Mouse (Mus musculus) testis, adult 2 months (tissue): ENCODE results near the gene Gm11639. TPM values are rescaled to one million over a fixed set of nuclear protein-coding genes. Genes with fewer than 3 reads are reported as not detected.

Experiments used
- H3K27ac ChIP-seq: fragments of 200-500 bp; 2 replicates; pipeline ENCODE4 v1.5.1; 2012; ENCODE audit warnings: low read depth, low read length; ENCODE audit not compliant: control insufficient read depth, insufficient read depth
- H3K27me3 ChIP-seq: fragments of 200-500 bp; 2 replicates; pipeline ENCODE4 v1.6.1; 2012; ENCODE audit warnings: mild to moderate bottlenecking, low read length, moderate library complexity; ENCODE audit not compliant: control insufficient read depth, insufficient read depth
- H3K36me3 ChIP-seq: fragments of 200-500 bp; 2 replicates; pipeline ENCODE4 v1.6.1; 2012; ENCODE audit warnings: mild to moderate bottlenecking, low read length; ENCODE audit not compliant: control insufficient read depth, insufficient read depth
- H3K4me1 ChIP-seq: fragments of 200-500 bp; 2 replicates; pipeline ENCODE4 v1.6.1; 2012; ENCODE audit warnings: low read length; ENCODE audit not compliant: control insufficient read depth, insufficient read depth
- H3K4me3 ChIP-seq: fragments of 200-500 bp; 2 replicates; pipeline ENCODE4 v1.5.1; 2012; ENCODE audit warnings: low read depth, mild to moderate bottlenecking, low read length, moderate library complexity, mixed read lengths; ENCODE audit not compliant: control insufficient read depth
- CTCF ChIP-seq: fragments of 200-500 bp; IDR thresholded peaks from 2 replicates; pipeline ENCODE4 v1.5.1; 2012; ENCODE audit warnings: low read depth, mild to moderate bottlenecking, inconsistent platforms, low read length, moderate library complexity; ENCODE audit not compliant: control insufficient read depth, insufficient read depth, insufficient replicate concordance
- POLR2A ChIP-seq: fragments of 200-500 bp; IDR thresholded peaks from 2 replicates; pipeline ENCODE4 v1.6.1; 2012; ENCODE audit warnings: low read depth, mild to moderate bottlenecking, inconsistent platforms, low read length, moderate library complexity; ENCODE audit not compliant: control insufficient read depth
- polyA plus RNA-seq: library from polyadenylated mRNA; depleted of rRNA; stranded (reverse); fragments of >200 nt; gene quantifications from 2 replicates; pipeline ENCODE4 v1.2.3, GENCODE M21; 2012

Gm11639 gene
- polyA plus RNA-seq, 1 experiment = 1.5 TPM

DNA sequence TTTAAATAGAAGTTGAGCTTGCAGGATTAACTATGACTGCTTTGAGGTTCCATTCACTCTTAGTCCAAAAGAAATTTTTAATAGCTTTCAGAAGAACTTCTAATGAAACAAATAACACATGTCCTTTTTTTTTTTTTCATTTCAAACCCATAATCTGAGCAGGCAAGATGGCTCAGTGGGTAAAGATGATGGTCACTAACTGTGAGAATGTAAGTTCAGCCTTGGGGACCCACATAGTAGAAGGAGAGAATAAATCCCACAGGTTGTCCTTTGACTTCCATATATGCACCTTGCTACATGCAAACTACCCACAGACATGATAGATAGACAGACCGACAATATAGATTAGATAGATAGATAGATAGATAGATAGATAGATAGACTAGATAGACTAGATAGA, 282.4 kb downstream of the Gm11639 start:
- TF ChIP-seq POLR2A (no peak), CTCF (no peak)
- Histone ChIP-seq H3K27me3 (no peaks in the 10 kb centered on the region), H3K36me3 (no peaks in the 10 kb centered on the region), H3K4me3 (no peak overlapping the region), H3K27ac (no peak overlapping the region), H3K4me1 (no peaks in the 10 kb centered on the region)

DNA sequence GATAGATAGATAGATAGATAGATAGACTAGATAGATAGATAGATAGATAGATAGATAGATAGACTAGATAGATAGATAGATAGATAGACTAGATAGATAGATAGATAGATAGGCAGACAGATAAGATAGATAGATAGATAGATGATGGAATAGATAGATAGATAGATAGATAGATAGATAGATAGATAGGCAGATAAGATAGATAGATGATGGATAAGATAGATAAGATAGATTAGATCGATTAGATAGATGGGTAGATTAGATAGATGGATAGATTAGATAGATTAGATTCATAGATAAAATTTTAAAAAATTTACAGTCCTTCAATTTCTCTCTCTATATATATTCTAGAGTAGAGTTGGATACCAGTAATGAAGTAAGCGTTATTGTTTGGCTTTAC, 282.9 kb downstream of the Gm11639 start:
- Histone ChIP-seq H3K27me3 (no peaks in the 10 kb centered on the region), H3K27ac (no peak overlapping the region), H3K4me1 (no peaks in the 10 kb centered on the region), H3K36me3 (no peaks in the 10 kb centered on the region), H3K4me3 (no peak overlapping the region)
- TF ChIP-seq CTCF = no peak
- TF ChIP-seq POLR2A = no peak

DNA sequence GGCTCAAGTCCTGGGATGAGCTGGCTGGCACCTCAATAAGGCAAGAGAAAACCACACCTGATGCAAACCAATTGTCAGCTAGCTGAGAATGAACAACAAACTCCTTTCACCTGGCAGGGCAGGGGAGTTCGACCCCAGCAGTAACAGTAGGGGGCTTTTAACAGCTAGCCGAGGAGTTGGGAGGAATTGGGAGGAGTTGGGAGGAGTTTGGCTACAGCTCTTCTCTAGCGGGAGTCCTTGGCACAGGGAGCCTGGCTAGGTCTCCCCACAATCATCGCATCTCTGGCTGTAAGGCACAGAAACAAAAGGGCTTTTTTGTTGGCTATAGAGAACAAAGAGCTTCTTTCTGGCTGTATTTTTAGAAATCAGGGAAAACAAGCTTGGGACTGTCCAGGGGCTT, 285.8 kb downstream of the Gm11639 start:
- Histone ChIP-seq H3K4me3 (no peak overlapping the region), H3K4me1 (no peaks in the 10 kb centered on the region), H3K27me3 (no peaks in the 10 kb centered on the region), H3K36me3 (no peaks in the 10 kb centered on the region), H3K27ac (no peak overlapping the region)
- TF ChIP-seq POLR2A = no peak
- TF ChIP-seq CTCF = no peak

DNA sequence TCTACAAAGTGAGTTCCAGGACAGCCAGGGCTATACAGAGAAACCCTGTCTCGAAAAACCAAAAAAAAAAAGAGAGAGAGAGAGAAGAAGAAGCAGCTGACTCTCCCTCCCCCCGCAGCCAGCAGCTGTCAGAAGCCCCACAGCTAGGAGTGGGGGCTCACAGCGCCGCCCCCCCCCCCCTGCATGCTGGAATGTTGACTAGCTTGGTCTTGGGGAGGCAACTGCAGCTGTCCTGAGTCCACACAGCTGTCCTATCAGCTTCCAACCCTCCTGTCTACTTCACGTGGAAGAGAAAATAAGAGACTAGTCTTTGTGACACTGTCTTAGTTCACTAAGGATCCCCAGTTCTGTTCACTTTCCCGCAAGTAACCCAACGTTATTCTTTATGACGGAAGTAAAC, 287.0 kb downstream of the Gm11639 start:
- Histone ChIP-seq H3K36me3 (no peaks in the 10 kb centered on the region), H3K4me3 (no peak overlapping the region), H3K27ac (no peak overlapping the region), H3K27me3 (no peaks in the 10 kb centered on the region), H3K4me1 (no peaks in the 10 kb centered on the region)
- TF ChIP-seq CTCF (no peak), POLR2A (no peak)

DNA sequence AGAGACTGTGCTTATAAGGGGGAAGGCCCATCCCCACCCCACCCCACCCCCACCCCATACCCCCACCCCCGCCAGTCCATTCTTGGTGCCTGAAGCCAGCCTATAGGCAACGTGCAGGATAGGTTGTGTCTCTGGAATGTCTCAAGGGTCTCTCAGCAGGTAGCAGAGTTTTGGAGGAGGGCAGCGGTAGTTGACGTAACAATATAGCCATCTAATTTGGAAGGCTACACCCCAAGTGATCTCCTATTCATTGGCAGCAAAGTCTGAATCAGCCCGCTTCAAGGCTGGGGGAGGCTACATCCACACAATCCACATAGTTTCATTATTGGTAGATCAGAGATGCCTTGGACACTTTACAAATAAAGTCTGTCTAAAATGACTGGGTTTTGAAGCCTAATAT, 292.5 kb downstream of the Gm11639 start:
- TF ChIP-seq CTCF = no peak
- no peak for TF ChIP-seq POLR2A
- Histone ChIP-seq H3K27ac (no peak overlapping the region), H3K4me3 (no peak overlapping the region), H3K4me1 (peaks cover 4% of the 10 kb centered on the region; the same call in 1 of the 2 replicates), H3K36me3 (no peaks in the 10 kb centered on the region), H3K27me3 (no peaks in the 10 kb centered on the region)

DNA sequence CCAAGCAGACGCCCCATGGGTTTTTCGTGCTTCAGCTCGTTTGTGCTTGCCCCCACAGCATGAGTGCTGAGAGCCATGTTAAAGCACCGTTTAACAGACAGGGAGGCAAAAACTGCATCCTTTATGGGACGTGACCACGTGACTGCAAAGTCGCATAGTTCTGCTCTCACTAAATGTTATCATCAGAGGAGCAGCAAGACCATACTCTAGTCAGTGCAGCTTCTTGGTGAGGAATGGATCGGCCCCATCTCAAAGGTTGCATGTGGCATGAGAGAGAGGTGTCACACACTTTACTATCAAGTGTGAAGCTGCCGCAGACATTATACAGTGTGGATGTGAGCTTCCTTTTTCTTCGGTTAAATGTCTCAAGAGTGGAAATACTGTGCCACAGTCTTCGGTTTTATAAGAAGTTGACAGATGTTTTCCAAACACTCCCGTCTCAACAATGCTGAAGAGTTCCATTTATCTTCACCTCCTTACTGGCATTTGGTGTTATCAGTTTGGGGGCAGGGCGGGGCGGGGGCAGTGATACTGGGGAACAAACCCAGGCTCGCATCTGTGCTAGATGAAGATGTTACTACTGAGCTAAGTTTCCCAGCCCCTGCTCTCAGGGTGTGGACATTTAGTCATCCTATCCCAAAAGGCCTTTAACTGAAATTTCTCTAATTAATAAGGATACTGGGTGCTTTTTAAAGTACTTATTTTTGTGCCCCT, 296.0 kb downstream of the Gm11639 start:
- H3K36me3 ChIP-seq = no peaks in the 10 kb centered on the region

DNA sequence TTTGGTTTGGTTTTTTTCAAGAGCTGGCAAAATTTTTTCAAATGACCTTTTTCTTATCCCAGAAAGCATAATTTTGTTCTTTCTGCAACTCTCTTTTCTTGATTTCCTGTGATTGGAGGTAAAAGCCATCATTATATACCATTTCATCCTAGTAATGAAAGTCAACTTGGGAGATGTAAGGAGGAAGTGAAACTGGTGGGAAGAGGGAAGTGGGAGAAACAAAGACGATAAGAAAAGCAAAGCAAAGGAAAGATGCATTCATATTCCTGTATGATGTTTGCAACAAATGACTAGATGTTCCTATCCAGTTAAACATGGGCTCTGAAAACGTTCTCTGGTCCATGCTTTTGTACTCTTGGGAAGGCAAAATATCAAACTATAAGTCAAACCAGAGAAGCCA, 323.7 kb downstream of the Gm11639 start:
- Histone ChIP-seq H3K4me1 (no peaks in the 10 kb centered on the region), H3K36me3 (no peaks in the 10 kb centered on the region), H3K4me3 (no peak overlapping the region), H3K27me3 (no peaks in the 10 kb centered on the region), H3K27ac (no peak overlapping the region)
- TF ChIP-seq POLR2A (no peak), CTCF (no peak)

More for the DNA sequence above, 296.0 kb downstream of the Gm11639 start:
- TF ChIP-seq POLR2A = no peak
- no peak for TF ChIP-seq CTCF
- H3K27me3 ChIP-seq = no peaks in the 10 kb centered on the region
- peaks cover 4% of the 10 kb centered on the region; the same call in 1 of the 2 replicates for H3K4me1 ChIP-seq
- no peak overlapping the region for H3K27ac ChIP-seq
- H3K4me3 ChIP-seq = no peak overlapping the region
